Mouse (Mus musculus) adrenal gland, postnatal 25 days (tissue): ENCODE results near the gene Runx1. TPM values are rescaled to one million over a fixed set of nuclear protein-coding genes. Genes with fewer than 3 reads are reported as not detected.

Experiments
- DNase-seq: peaks from one replicate; pipeline ENCODE4 v3.0.0; 2021; ENCODE audit warnings: mixed read lengths
- total RNA-seq: library from RNA; stranded (reverse); gene quantifications from 2 replicates; pipeline ENCODE4 v1.2.3, GENCODE M21; 2021

Runx1 gene
- total RNA-seq, 1 experiment from 2014 or later = 5.6 TPM

DNA sequence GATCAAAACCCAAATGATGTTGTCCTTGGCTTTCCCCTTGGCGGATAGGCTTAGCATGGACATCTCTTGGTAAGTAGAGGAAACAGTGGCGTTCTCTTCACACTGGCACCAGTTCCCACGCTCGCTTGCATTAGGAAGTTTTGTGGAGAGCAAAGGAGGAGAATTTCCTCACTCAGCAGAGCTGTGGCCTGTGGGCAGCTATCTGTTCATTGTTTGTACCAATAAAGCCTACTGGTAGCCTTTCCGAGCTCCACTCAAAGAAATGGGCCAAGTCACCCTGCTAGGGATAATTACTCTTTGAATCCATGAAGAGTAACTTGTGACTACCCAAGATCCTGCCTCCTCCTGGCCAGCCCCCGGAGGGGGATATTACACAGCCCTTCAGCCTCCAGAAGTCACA is 734 bp upstream of the Runx1 start:
- no peak for DNase-seq

- no peak for DNase-seq
These were observed 625 bp downstream of the Runx1 start for GRCm38 (mm10) chr16:92825204-92825843.

- no peak for DNase-seq
These were observed 1.2 kb downstream of the Runx1 start for GRCm38 (mm10) chr16:92824723-92825203.

- no peak for DNase-seq
These were observed 1.8 kb downstream of the Runx1 start for GRCm38 (mm10) chr16:92824003-92824722.

- peak; percentile 32 for DNase-seq
These were observed 2.5 kb downstream of the Runx1 start for GRCm38 (mm10) chr16:92823381-92823862.

DNA sequence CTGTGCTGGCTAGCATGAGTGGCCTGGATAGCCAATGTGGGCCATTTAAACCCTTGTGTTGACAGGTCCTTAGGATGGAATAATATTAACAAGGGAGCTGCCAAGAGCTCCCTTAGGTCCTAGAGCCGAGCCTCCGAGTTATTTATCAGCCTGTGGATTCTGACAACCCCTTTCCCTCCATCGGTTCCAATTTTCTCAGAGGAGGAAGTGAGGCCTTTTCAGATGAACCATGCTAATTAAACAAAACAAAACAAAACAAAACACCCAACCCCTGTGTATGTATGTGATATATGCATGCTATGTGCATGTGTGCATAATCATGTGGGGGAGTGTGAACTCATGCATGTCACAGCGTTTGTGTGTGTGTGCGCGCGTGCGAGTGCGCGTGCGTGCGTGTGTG is 3.3 kb downstream of the Runx1 start:
- no peak for DNase-seq

DNA sequence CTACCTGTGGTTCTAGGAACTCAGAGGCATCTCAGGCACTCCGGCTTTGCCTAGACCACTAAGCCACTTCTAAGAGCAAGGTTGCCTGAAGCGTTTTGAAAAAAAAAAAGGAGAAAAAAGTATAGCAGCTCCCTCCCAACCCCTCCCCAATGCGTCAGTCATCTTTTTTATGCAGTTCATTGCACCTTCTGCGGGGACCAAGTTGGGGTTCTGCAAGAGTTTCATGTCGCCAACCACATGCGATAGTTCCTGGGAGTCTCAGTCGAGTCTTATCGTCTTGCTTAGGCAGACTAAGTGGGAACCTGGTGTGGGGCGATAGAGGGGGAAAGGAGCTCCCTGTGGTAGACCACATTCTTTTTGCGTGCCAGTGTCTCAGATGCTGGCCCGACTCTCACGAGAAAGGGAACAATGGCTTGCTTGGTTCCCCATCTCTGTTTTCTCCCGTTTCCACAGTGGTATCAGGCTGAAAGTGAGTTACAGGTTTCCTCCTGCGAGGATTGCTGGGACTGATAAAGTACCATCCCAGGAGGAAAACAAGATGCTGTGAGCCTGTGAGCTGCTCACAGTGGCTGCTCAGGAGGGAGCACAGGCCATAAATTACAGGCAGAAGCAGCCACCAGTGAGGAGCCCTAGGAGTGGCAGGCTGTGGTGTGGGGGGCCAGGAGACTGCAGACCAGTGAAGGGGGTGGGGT is 3.9 kb downstream of the Runx1 start:
- no peak for DNase-seq

GRCm38 (mm10) chr16:92821596-92821937 is 4.4 kb downstream of the Runx1 start:
- no peak for DNase-seq

GRCm38 (mm10) chr16:92820451-92820850 is 5.5 kb downstream of the Runx1 start:
- no peak for DNase-seq

DNA sequence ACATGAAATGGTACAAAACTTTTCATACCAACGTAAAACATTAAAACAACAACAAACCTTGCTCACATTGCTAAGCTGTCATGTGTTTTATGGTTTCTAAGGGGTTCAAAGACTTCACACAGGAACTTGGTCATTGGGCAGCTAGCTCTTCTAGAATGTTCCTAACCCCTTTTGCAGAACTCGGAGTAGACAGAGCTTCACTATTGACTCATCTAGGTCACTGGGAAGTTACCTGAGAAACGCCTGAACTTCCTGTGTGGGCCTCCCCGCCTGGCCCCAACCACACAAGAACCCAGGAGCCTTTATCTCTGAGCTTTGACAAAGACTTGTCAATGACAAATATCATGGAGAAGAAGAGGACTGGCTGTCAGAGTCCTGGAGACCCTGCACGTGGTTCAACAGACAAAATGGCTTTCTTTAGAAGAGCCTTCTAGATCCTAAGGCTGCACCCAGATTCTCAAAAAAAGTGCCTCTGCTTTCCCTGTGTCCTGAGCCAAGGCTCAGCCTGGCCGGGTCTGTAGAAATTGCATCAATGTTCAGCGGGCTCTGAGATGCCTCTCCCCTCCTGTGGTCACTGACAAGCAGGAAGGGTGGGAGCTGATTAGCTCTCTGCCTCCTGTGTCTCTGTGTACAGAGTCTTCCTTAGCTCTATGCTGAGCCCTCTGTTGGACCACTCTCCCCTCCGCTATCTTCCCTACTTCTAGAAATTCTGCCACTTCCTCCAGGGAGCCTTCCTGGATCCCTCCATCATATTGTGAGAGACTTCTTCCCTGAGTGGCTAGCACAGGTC is 7.3 kb downstream of the Runx1 start:
- no peak for DNase-seq

DNA sequence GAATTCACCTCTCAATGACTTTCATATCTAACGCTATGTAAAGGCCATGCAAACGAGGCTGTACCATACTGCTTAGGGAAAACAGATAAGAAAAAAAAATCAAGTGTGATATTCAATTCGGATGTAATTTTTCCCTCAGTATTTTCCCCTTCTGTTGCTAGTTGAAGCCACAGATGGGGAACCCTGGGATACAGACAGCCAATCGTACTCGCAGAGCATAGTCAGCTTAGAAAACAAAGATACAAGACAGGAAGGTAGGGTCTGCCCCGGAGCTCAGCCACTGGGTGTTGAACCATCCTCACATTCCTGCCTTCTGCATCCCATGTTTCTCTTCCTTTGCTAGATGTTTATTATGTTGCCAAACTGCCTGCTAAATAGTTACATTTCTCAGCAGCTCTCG is 9.9 kb downstream of the Runx1 start:
- DNase-seq = no peak

DNA sequence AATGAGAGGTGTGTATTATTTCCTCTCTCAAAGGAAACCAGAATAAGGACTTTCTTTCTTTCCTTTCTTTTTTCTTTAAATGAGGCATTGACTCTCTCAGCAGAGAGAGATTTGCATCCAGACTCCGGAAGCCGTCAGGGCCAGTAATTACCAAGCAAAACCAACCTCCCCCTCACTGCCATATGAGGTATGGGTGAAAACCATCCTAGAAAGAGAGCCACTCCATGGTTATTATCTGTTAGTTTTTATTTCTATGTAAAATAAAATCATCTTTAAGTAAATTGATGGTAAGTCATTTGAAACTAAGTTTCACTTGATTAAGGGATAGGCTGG is 10.8 kb downstream of the Runx1 start:
- no peak for DNase-seq

DNA sequence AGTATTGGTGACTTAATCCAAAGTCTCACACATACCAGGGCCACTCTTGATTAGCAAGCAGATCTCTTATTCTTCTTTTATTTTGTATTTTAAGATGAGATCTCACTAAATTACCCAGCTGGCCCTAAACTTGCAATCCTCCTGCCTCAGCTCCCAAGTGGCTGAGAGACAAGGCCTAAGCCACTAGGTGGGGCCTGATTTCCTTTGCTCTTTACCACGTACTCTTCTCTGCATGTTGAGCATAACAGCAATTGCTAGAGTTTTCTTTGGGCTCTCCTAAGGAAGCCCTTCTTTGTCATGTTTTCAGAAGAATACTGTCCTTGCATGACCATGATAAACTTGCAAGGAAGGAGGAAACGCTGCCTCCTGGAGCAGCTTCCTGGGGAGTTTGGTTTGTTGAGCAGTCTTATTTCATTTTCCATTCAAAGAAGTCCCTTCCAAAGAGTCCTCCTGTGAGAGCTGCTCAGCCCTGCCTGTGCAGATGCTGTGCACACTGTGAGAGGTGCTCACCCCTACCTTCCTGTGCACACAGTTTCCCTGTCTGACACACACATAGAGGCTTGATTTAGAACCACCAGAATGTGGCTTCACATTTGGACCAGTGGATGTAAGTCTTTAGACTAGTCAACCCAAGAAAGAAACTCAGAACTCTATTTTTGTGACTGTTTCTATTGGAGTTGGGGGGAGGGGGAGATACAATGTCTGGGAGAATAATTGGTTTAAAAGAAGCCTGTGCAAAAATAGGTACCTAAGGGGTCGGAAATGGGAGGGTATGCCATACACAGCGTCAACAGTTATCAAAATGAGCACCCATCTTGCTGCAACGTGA is 11.4 kb downstream of the Runx1 start:
- no peak for DNase-seq

- DNase-seq = no peak
These were observed 13.5 kb downstream of the Runx1 start for GRCm38 (mm10) chr16:92812405-92812804.

DNA sequence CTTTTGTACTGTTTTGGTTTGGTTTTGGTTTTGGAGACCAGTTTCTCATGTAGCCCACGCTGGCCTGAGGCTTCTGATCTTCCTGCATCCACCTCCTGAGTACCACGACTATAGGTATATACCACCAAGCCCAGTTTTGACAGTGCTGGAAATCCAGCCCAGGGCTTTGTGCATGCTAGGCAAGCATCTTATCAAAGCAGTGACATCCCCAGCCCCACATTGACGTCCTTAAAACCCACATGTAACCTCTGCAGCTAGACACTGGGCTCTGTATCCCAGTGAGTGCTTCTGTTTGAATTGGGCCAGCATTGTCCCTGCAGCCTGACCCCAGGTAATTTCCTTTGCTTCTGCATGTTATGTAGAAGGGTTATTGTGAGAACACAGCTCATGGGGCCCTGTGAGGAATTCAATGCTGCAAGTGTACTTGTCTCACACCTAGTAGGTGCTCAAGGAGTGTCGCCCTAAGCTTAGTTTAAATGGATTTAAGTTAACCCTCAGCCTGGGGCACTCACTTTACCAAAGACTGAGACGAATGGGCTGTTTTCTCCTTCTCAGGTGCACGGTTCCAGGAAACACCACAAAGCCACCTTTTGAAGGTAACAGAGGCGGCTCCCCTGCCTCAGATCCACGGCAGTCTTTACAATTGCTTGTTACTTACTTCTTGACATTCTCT is 15.2 kb downstream of the Runx1 start:
- DNase-seq = no peak

DNA sequence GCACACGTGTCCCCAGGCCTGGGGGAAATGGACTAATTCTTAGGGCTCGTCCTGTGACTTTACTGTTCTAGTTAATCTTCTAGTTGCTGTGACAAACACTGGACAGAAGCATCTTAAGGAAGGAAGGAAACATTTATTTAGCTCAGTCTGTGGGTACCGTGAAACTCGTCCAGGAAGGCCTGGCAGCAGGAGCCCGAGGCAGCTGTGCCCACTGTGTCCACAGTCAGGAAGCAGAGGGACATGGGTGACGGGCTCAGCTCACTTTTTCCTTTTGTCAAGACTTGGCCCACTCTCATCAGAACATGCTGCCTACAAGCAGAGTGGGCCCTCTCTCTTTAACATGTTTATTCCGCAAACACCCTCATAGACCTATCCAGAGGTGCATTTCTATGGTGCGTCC is 18.2 kb downstream of the Runx1 start:
- no peak for DNase-seq

- no peak for DNase-seq
These were observed 22.8 kb downstream of the Runx1 start for GRCm38 (mm10) chr16:92803076-92803580.

DNA sequence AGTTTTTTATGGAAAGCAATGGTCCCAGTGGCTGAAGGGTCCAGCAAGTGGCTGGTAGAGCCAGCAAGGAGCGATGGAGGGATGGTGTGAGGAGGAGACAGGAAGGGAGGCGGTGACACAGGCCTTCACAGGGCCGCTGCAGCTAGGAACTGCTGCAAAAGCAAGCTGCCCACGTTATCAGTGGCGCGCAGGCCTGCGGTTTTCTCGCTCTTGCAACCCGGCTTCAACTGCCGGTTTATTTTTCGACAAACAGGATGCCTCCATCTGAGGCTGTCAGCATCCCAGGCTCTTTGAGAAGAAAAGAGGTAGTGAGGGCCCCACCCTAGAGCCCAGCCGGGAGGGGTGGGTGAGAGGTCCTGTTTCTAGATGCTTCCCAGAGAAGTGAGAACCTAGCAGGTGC is 24.4 kb downstream of the Runx1 start:
- DNase-seq = no peak

- no peak for DNase-seq
These were observed 25.1 kb downstream of the Runx1 start for GRCm38 (mm10) chr16:92800845-92801244.

DNA sequence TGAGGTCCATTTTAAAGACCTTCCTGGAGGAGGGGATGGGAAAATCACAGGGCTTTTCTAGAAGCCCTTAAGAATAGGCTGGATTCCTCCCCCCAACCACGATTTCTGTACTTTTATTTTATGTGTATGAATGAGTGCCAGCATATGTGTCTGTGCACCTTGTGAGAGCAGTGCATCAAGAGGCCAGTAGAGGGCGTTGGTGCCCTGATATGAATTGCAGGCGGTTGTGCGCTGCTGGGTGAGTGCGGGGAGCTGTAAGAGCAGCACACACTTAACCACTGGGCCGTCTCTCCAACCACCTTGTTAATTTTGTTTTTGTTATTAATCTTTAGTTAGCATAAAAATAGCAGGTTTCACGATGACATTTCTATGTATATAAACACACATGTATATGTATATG is 26.0 kb downstream of the Runx1 start:
- no peak for DNase-seq

DNA sequence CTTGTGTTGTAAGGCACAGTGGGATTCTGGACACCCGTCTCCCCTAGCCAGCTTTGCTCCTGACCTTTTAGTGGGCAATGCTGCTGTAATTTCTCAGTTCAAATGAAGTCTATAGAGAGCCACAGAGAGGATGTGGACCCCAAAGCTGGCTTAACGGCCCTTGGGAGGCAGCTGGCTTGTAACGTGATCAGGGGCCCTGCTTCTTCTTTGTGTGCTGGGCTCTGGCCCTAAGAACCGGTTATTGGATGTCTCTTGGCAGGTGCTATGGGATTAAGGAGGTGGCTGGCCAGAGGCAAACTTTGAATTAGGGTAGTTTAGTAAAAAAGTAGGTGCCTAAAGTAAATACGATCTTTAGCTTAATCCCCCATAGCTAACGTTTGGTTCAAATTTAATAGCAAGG is 31.8 kb downstream of the Runx1 start:
- DNase-seq = no peak
